Mouse (Mus musculus): ENCODE data around the gene Ap1g2.

- TF ChIP-seq CTCF (conservative IDR thresholded peaks at IDR 0.05; ENCODE audit: low read length) (no peak), NANOG (IDR thresholded peaks at IDR 0.05; ENCODE audit: borderline replicate concordance, low read length) (no peak)
Observed at GRCm38 (mm10) chr14:55118852-55119251, 12.5 kb upstream of the Ap1g2 start.

Measured in E14TG2a.4 (cell line).